Mouse (Mus musculus) bone marrow, adult 2 months (tissue): ENCODE results near the gene Nprl3.

Source experiments
- CTCF ChIP-seq: fragments of 200-500 bp; IDR thresholded peaks from 2 replicates; pipeline ENCODE4 v1.5.1; 2011; ENCODE audit warnings: low read length, control low read depth; ENCODE audit not compliant: control insufficient read depth, insufficient read depth
- POLR2A ChIP-seq: fragments of 200-500 bp; IDR thresholded peaks from 2 replicates; pipeline ENCODE4 v1.6.1; 2011; ENCODE audit warnings: low read depth, mild to moderate bottlenecking, control low read depth, low read length, borderline replicate concordance; ENCODE audit not compliant: control insufficient read depth

DNA sequence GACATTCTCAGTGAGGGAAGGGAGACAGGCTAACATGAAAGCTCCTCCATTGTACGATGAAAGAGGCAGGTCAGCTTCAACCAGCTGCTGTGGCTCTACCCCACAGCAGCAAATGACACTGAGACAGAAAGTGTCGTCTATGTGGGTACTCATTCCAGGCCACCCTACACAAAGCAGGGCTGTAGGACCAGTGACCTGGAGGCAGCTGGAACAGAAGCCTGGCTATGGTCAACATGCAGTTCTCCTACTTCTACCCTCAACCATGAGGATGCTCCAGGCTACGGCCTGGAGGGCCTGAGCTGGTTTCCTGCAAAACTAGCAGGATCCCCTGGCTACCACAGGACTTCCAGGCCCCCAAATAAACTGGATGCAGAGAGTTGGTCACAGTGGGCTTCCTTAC lies 10.9 kb downstream of the Nprl3 start:
- TF ChIP-seq CTCF (no peak), POLR2A (no peak)
